7 mouse cellular contexts compared by ENCODE assay signal in the genomic region with DNA sequence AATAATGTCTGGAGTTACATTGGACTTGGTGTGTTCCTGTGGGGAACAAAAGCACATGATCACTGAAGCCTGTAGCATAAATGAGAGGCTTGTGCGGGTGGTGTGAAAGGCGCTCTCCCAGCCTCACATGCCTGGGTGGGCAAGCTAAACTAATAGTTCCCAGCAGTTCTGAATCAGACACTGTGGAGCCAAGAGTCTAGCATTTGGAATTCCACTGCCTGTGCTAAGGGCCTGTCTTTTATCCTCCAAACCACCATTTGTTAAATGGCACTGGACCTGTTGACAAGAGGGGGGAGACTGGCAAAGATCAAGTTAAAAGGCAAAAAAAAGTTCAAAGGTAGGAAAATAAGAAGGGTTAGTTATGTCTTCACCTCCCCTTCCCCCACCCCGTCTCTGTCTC. TPM values are rescaled to one million over a fixed set of nuclear protein-coding genes. Genes with fewer than 3 reads are reported as not detected.
DNase-seq lines count a peak whose midpoint lies in the region; ATAC-seq and TF ChIP-seq lines count a peak whose summit lies in the region.

No protein-coding gene starts in this region.

- ATAC-seq in liver, embryonic 15.5 days (ENCODE audit: insufficient read depth) = no peak
- no peak for ATAC-seq in lung, postnatal 0 days

- no peaks in the 10 kb centered on the region for H3K27me3 ChIP-seq in liver, embryonic 15.5 days
- no peaks in the 10 kb centered on the region for H3K27me3 ChIP-seq in limb, embryonic 10.5 days (ENCODE audit: low read depth, poor library complexity, severe bottlenecking)
- H3K27me3 ChIP-seq in lung, postnatal 0 days (replicated peaks; ENCODE audit: insufficient read depth, low read length) = no peaks in the 10 kb centered on the region

- peaks cover 41% of the 10 kb centered on the region for H3K4me1 ChIP-seq in liver, embryonic 15.5 days (replicated peaks)
- peaks cover 12% of the 10 kb centered on the region for H3K4me1 ChIP-seq in embryonic fibroblast, embryonic 13.5 days (ENCODE audit: control insufficient read depth, insufficient read depth, low read length)
- H3K4me1 ChIP-seq in limb, embryonic 10.5 days = peaks cover 27% of the 10 kb centered on the region
- H3K4me1 ChIP-seq in lung, postnatal 0 days (ENCODE audit: insufficient read depth, low read depth, low read length) = no peaks in the 10 kb centered on the region
- H3K4me1 ChIP-seq in lung, adult 2 months (ENCODE audit: control insufficient read depth, insufficient read depth, low read length) = no peaks in the 10 kb centered on the region; the same call in 1 of the 2 replicates

- TF ChIP-seq POLR2A in embryonic fibroblast, embryonic 13.5 days (IDR thresholded peaks at IDR 0.05; ENCODE audit: low read depth, low read length) = no peak
- no peak for TF ChIP-seq POLR2A in lung, adult 2 months (IDR thresholded peaks at IDR 0.05; ENCODE audit: borderline replicate concordance, extremely low read depth, low read depth, low read length)

- DNase-seq in liver = no peak
- peak; percentile 55 for DNase-seq in limb, embryonic 10.5 days (ENCODE audit: low spot score)
- DNase-seq in yolk sac, embryonic 10.5 days (ENCODE audit: low spot score) = peak; percentile 19
- DNase-seq in lung, postnatal 0 days (ENCODE audit: low spot score) = no peak
- no peak for DNase-seq in lung, adult 2 months

- H3K27ac ChIP-seq in liver, embryonic 15.5 days (replicated peaks) = 0 out of 2 replicates have a peak overlapping the region, but pooled peaks have one; percentile 11
- H3K27ac ChIP-seq in embryonic fibroblast, embryonic 13.5 days (ENCODE audit: insufficient read depth, low read length) = peak overlapping the region; percentile 71
- no peak overlapping the region for H3K27ac ChIP-seq in limb, embryonic 10.5 days
- H3K27ac ChIP-seq in lung, postnatal 0 days (ENCODE audit: low read length) = no peak overlapping the region

- no peak overlapping the region for H3K4me3 ChIP-seq in liver, embryonic 15.5 days (replicated peaks)
- H3K4me3 ChIP-seq in embryonic fibroblast, embryonic 13.5 days (ENCODE audit: insufficient read depth, low read length) = no peak overlapping the region
- H3K4me3 ChIP-seq in limb, embryonic 10.5 days = no peak overlapping the region
- no peak overlapping the region for H3K4me3 ChIP-seq in lung, postnatal 0 days (ENCODE audit: low read depth, low read length)
- no peak overlapping the region for H3K4me3 ChIP-seq in lung, adult 2 months (replicated peaks; ENCODE audit: extremely low read depth, low read depth, low read length)

- TF ChIP-seq CTCF in embryonic fibroblast, embryonic 13.5 days (IDR thresholded peaks at IDR 0.05; ENCODE audit: borderline replicate concordance, insufficient read depth, low read length) = no peak
- TF ChIP-seq CTCF in lung, postnatal 0 days (IDR thresholded peaks at IDR 0.05) = no peak
- no peak for TF ChIP-seq CTCF in lung, adult 2 months (IDR thresholded peaks at IDR 0.05; ENCODE audit: insufficient read depth, low read length)

- TF ChIP-seq EP300 in lung, postnatal 0 days (IDR thresholded peaks at IDR 0.05) = no peak

- H3K36me3 ChIP-seq in liver, embryonic 15.5 days (replicated peaks) = no peaks in the 10 kb centered on the region
- peaks cover 22% of the 10 kb centered on the region for H3K36me3 ChIP-seq in limb, embryonic 10.5 days
- H3K36me3 ChIP-seq in lung, postnatal 0 days (ENCODE audit: insufficient read depth, low read length) = no peaks in the 10 kb centered on the region

- no peak overlapping the region for H3K9ac ChIP-seq in liver, embryonic 15.5 days
- no peak overlapping the region for H3K9ac ChIP-seq in lung, postnatal 0 days (replicated peaks; ENCODE audit: low read depth)

- WGBS in liver, embryonic 15.5 days (ENCODE audit: insufficient replicate concordance) = 75% methylated on average over 3 of the region's 3 CpGs
- WGBS in limb, embryonic 10.5 days = 15% methylated on average over 3 of the region's 3 CpGs
- WGBS in lung, postnatal 0 days = 82% methylated on average over 3 of the region's 3 CpGs
- 78% methylated on average over 3 of the region's 3 CpGs for WGBS in lung, adult 2 months

- H3K4me2 ChIP-seq in liver, embryonic 15.5 days = no peak overlapping the region
- H3K4me2 ChIP-seq in lung, postnatal 0 days (replicated peaks; ENCODE audit: low read depth, low read length) = no peak overlapping the region

- H3K9me3 ChIP-seq in liver, embryonic 15.5 days (replicated peaks) = no peaks in the 10 kb centered on the region
- H3K9me3 ChIP-seq in limb, embryonic 10.5 days (replicated peaks) = no peaks in the 10 kb centered on the region
- H3K9me3 ChIP-seq in lung, postnatal 0 days (ENCODE audit: low read length) = no peaks in the 10 kb centered on the region

RNA-seq across cellular contexts. Expression of a gene that starts 18.3 kb away (rescaled TPM):
- 6.7 and 8.3 TPM in 2 replicates for polyA plus RNA-seq in liver, embryonic 15.5 days (2015; fragmentation: Nextera tagmentation; extraction: Ambion mirVana)
- 36.8 and 47.6 TPM in 2 replicates for polyA plus RNA-seq in embryonic fibroblast, embryonic 13.5 days (2011; ENCODE audit: insufficient read length, low read depth, missing spikeins)
- 54.0 and 59.2 TPM in 2 replicates for polyA plus RNA-seq in limb, embryonic 10.5 days (2016; fragmentation: Nextera tagmentation; extraction: Ambion mirVana)
- polyA plus RNA-seq in lung, postnatal 0 days (2015; fragmentation: Nextera tagmentation; extraction: Ambion mirVana) = 14.6 and 16.6 TPM in 2 replicates
- 8.8 and 12.7 TPM in 2 replicates for polyA plus RNA-seq in lung, adult 2 months (2012; rRNA removed)

RNA-seq across cellular contexts. Expression of a gene that starts 46.7 kb away (rescaled TPM):
- polyA plus RNA-seq in liver, embryonic 15.5 days (2015; fragmentation: Nextera tagmentation; extraction: Ambion mirVana) = 2.9 and 3.4 TPM in 2 replicates
- 17.1 and 18.5 TPM in 2 replicates for polyA plus RNA-seq in embryonic fibroblast, embryonic 13.5 days (2011; ENCODE audit: insufficient read length, low read depth, missing spikeins)
- polyA plus RNA-seq in limb, embryonic 10.5 days (2016; fragmentation: Nextera tagmentation; extraction: Ambion mirVana) = 2.8 and 3.2 TPM in 2 replicates
- polyA plus RNA-seq in lung, postnatal 0 days (2015; fragmentation: Nextera tagmentation; extraction: Ambion mirVana) = 7.7 and 8.0 TPM in 2 replicates
- 22.5 and 24.1 TPM in 2 replicates for polyA plus RNA-seq in lung, adult 2 months (2012; rRNA removed)

Comparison
In these comparisons a context has a peak if more than half of its experiments do, and no peak if none do; other contexts are left out.
1. H3K27ac ChIP-seq: peak in liver, embryonic 15.5 days (single experiment) and embryonic fibroblast, embryonic 13.5 days (single experiment); none in limb, embryonic 10.5 days (single experiment) and lung, postnatal 0 days (single experiment).
2. DNase-seq: peak in limb, embryonic 10.5 days (single experiment) and yolk sac, embryonic 10.5 days (single experiment); none in liver (single experiment), lung, postnatal 0 days (single experiment) and lung, adult 2 months (single experiment).